Mouse (Mus musculus) intestine, embryonic 15.5 days (tissue): ENCODE data around the gene Svbp. TPM values are rescaled to one million over a fixed set of nuclear protein-coding genes. Genes with fewer than 3 reads are reported as not detected.

Experiments
- ATAC-seq: fragments of 200-750 bp; cut with Nextera tagmentation; 2 replicates; pipeline ENCODE4 v1.8.0; 2017; ENCODE audit warnings: moderate TSS enrichment, moderate library complexity
- H3K27ac ChIP-seq: fragments of 300-500 bp; sonication (generic); 2 replicates; pipeline ENCODE4 v1.5.1; 2015; ENCODE audit warnings: mild to moderate bottlenecking, inconsistent platforms
- H3K27me3 ChIP-seq: fragments of 300-500 bp; sonication (generic); replicated peaks from 2 replicates; pipeline ENCODE4 v1.6.1; 2015; ENCODE audit warnings: inconsistent platforms
- H3K36me3 ChIP-seq: fragments of 300-500 bp; sonication (generic); 2 replicates; pipeline ENCODE4 v1.6.1; 2015; ENCODE audit warnings: inconsistent platforms
- H3K4me1 ChIP-seq: fragments of 300-500 bp; sonication (generic); replicated peaks from 2 replicates; pipeline ENCODE4 v1.6.1; 2015; ENCODE audit warnings: inconsistent platforms
- H3K4me2 ChIP-seq: fragments of 300-500 bp; sonication (generic); replicated peaks from 2 replicates; pipeline ENCODE4 v1.6.1; 2015; ENCODE audit warnings: mild to moderate bottlenecking, inconsistent platforms
- H3K4me3 ChIP-seq: fragments of 300-500 bp; sonication (generic); replicated peaks from 2 replicates; pipeline ENCODE4 v1.5.1; 2015; ENCODE audit warnings: inconsistent platforms
- H3K9ac ChIP-seq: fragments of 300-500 bp; sonication (generic); 2 replicates; pipeline ENCODE4 v1.6.1; 2015; ENCODE audit warnings: inconsistent platforms
- H3K9me3 ChIP-seq: fragments of 300-500 bp; sonication (generic); 2 replicates; pipeline ENCODE4 v1.6.1; 2016; ENCODE audit warnings: inconsistent platforms
- WGBS: fragments of 180-500 bp; shearing (Covaris S2); methylation state at CpG from one replicate; pipeline ENCODE4 v1.1.7; 2015; 5-methylcytosine and 5-hydroxymethylcytosine counted together
- polyA plus RNA-seq: library from polyadenylated mRNA; unstranded; fragments of >200 nt; fragmentation: Nextera tagmentation; extraction: Ambion mirVana; gene quantifications from 2 replicates; pipeline ENCODE4 v1.2.1, GENCODE M21; 2015

The Svbp gene
- polyA plus RNA-seq, 1 experiment from 2014 or later = 116 TPM

DNA sequence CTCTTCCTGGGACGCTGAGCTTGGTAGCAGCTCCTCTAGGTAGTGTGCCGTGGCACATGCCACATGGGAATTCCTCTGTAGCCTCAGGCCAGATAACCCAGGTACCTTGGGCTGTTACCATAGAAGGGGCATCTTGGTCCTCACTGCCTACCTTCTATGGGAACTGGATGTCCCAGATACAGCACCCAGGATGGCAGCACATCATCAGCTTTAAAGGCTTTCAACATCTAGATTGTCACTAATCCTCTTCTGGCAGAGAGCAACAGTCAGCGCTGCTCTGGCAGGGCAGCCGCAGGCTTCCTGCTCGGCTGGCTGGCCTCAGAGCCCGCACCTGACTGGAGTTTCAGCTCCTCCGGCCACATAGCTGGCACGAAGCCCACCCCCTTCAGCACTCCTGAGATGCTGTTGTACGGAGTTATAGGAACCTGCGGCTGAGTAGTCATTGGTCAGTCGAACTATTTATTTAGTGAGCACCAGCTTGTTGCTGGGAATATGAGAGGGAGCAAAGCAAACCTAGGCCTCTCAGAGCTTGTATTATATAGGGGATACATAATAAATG lies 53.4 kb downstream of the Svbp start:
- Histone ChIP-seq H3K4me2 (no peak overlapping the region), H3K36me3 (peaks cover 4% of the 10 kb centered on the region; the same call in 1 of the 2 replicates), H3K4me1 (0 out of 2 replicates have a peak, but pooled peaks cover 3% of the 10 kb centered on the region), H3K9me3 (no peaks in the 10 kb centered on the region), H3K4me3 (no peak overlapping the region), H3K27ac (no peak overlapping the region), H3K27me3 (no peaks in the 10 kb centered on the region), H3K9ac (no peak overlapping the region)
- ATAC-seq = no peak
- 89% methylated on average over 11 of the region's 11 CpGs for WGBS

Other genes with a start within 250 kb of the Svbp start
- not detected in 2 replicates for gene Lao1, start 233.7 kb upstream of the Svbp start, polyA plus RNA-seq
- 132 and 136 TPM in 2 replicates for gene Slc2a1, start 86.6 kb upstream of the Svbp start, polyA plus RNA-seq
- gene Zfp691, start 21.1 kb upstream of the Svbp start, polyA plus RNA-seq = 5.2 and 6.6 TPM in 2 replicates
- gene Ermap, start 5.3 kb upstream of the Svbp start, polyA plus RNA-seq = 5.4 and 5.6 TPM in 2 replicates
- gene Tmem269, start 22.9 kb downstream of the Svbp start, polyA plus RNA-seq = not detected in 2 replicates
- gene AU022252, start 37.4 kb downstream of the Svbp start, polyA plus RNA-seq = 28.1 and 30.9 TPM in 2 replicates
- 27.3 and 28.5 TPM in 2 replicates for gene P3h1, start 37.6 kb downstream of the Svbp start, polyA plus RNA-seq
- 0.08 and 0.14 TPM in 2 replicates for gene Cldn19, start 60.1 kb downstream of the Svbp start, polyA plus RNA-seq
- 627 and 712 TPM in 2 replicates for gene Ybx1, start 99.3 kb downstream of the Svbp start, polyA plus RNA-seq
- 88.1 and 102 TPM in 2 replicates for gene Ppih, start 125.2 kb downstream of the Svbp start, polyA plus RNA-seq
- gene Ccdc30, start 220.2 kb downstream of the Svbp start, polyA plus RNA-seq = 5.2 and 5.5 TPM in 2 replicates
- gene Ppcs, start 227.1 kb downstream of the Svbp start, polyA plus RNA-seq = 40.9 and 43.8 TPM in 2 replicates
- 0.56 and 0.57 TPM in 2 replicates for gene Zmynd12, start 227.5 kb downstream of the Svbp start, polyA plus RNA-seq